Mouse (Mus musculus) left cerebral cortex, postnatal 10 days (tissue): ENCODE results near the gene Ttc29. TPM values are rescaled to one million over a fixed set of nuclear protein-coding genes. Genes with fewer than 3 reads are reported as not detected.

ENCODE experiments used
- DNase-seq, 2 experiments: peaks; one replicate each; pipeline ENCODE4 v3.0.0; 2021 to 2022; ENCODE audit warnings: low spot score in 2 of 2, mixed read lengths in 1 of 2; ENCODE audit errors: extremely low spot score in 1 of 2
- intact Hi-C: fragments of 180-260 bp; cut with DNase I; formaldehyde crosslinking; loops from one replicate; pipeline ENCODE4 v1.15.1; 2025
- total RNA-seq, 2 experiments: library from RNA; stranded (reverse); gene quantifications; 2 replicates each; pipeline ENCODE4 v1.2.3; 2021

The Ttc29 gene
- total RNA-seq, 2 experiments from 2014 or later = 0.14 to 0.26 TPM

- no peak for DNase-seq
- intact Hi-C loops = no loop called here
These were observed 224.3 kb downstream of the Ttc29 start for GRCm38 (mm10) chr8:78437140-78438045.

GRCm38 (mm10) chr8:78438121-78438520, 225.0 kb downstream of the Ttc29 start:
- intact Hi-C loops = no loop called here
- peak in 1 of 2 experiments; percentile 43 for DNase-seq

DNA sequence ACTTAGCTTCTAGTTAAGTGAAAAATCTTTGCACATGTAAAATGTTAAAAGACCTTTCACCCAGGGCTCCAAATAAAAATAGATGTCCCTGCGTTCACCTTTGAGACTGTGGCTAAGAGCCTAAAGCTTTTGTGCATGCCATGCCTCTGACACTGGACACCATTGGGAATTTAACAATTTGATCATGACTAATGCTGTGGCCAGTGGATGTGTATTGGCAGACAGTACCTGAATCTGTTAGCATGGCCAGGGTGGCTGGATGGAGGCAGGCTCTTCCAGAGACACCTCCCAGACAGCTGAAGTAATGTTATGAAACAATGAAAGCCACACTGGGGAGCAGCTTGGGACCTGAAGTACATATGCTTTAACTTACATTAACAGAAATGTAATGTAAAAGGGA, 229.7 kb downstream of the Ttc29 start:
- intact Hi-C loops = no loop called here
- DNase-seq = no peak

Other genes starting within 250 kb of the Ttc29 start
- not detected for gene Pou4f2, start 223.3 kb downstream of the Ttc29 start, total RNA-seq